Comparison of ENCODE assay signal across 19 mouse cellular contexts in genomic region chr3:45658093-45658776, GRCm38 (mm10).
DNase-seq lines count a peak whose midpoint lies in the region; TF ChIP-seq lines count a peak whose summit lies in the region.
"Had no signal": no experiment of that assay in that cellular context is flagged by ENCODE, and none has a peak within 500 bp of the region (broad histone marks: within the 10 kb centered on the region; RNA-seq: fewer than 3 reads in every experiment).

No protein-coding gene starts in this region.

- H3K27ac ChIP-seq in left cerebral cortex, adult 2 months: peak overlapping the region; percentile 67
- H3K27ac ChIP-seq: embryonic facial prominence, embryonic 10.5 days; embryonic facial prominence, embryonic 12.5 days; forebrain, embryonic 13.5 days; forebrain, embryonic 15.5 days had no signal

- peak; percentile 17 to 45 for DNase-seq in frontal cortex, adult 2 months (ENCODE audit: extremely low spot score in 1 of 2, low spot score in 1 of 2)
- no peak for DNase-seq in frontal cortex, postnatal 10 days (ENCODE audit: low spot score in 2 of 2)
- DNase-seq in left cerebral cortex, adult 2 months (ENCODE audit: extremely low spot score in 1 of 2, low spot score in 2 of 2): no peak
- DNase-seq in left cerebral cortex, postnatal 14 days (ENCODE audit: low spot score in 2 of 2): no peak
- peak; percentile 59 for DNase-seq in brain, adult 2 months (ENCODE audit: low read depth, low spot score)
- peak; percentile 68 for DNase-seq in telencephalon, adult 2 months (ENCODE audit: low read depth, low spot score)
- DNase-seq in urinary bladder, postnatal 25 days (ENCODE audit: low spot score): no peak
- DNase-seq: adrenal gland, adult 2 months; adrenal gland, postnatal 10 days; adrenal gland, postnatal 25 days; cerebellum, adult 11-12 months; cerebellum, adult 2 months; cerebellum, adult 9-10 months; cerebellum, postnatal 10 days; cerebellum, postnatal 25 days had no signal

- no peak for TF ChIP-seq CTCF in left cerebral cortex, adult 2 months (IDR thresholded peaks at IDR 0.05)

- H3K4me3 ChIP-seq in left cerebral cortex, adult 2 months: no peak overlapping the region
- H3K4me3 ChIP-seq: embryonic facial prominence, embryonic 10.5 days; embryonic facial prominence, embryonic 12.5 days; forebrain, embryonic 13.5 days; forebrain, embryonic 15.5 days had no signal

- intact Hi-C loops in left cerebral cortex, adult 2 months (cut with DNase I): no loop called here
- intact Hi-C loops in left cerebral cortex, postnatal 14 days (cut with DNase I): no loop called here

Comparison
In these comparisons a context has a peak if more than half of its experiments do, and no peak if none do; other contexts are left out.
1. DNase-seq: peak in frontal cortex, adult 2 months (2 of 2), brain, adult 2 months (single experiment) and telencephalon, adult 2 months (single experiment); none in frontal cortex, postnatal 10 days (0 of 2), left cerebral cortex, adult 2 months (0 of 2), left cerebral cortex, postnatal 14 days (0 of 2) and urinary bladder, postnatal 25 days (single experiment).